Mouse (Mus musculus): Measurements from ENCODE around the gene Vav3.

DNA sequence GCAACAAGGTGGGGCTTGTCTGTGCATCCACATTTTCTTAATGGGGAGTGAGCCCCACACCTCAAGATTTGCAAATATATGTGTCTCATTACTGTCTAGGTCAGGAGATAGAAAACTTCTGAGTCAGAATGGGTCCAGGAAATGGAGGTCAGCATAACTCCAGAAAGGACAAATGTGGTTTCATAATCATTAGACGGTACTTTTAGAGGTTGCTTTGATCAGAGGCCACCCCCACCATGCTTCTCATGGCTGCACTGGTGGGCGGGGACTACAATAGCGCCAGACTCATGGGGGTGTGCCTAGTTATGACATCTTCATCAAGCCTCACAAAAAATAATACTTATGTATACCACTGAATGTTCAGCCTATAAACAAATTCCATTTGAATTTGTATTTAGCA lies 103.6 kb downstream of the Vav3 start:
- TF ChIP-seq GABPA (IDR thresholded peaks at IDR 0.05; ENCODE audit: insufficient replicate concordance, low read depth, low read length) = no peak
- no peak for TF ChIP-seq CHD1 (IDR thresholded peaks at IDR 0.05; ENCODE audit: low read depth, low read length)
- TF ChIP-seq CTCF (conservative IDR thresholded peaks at IDR 0.05 in 1 of 2, IDR thresholded peaks at IDR 0.05 in 1 of 2; ENCODE audit: low read depth in 2 of 2, low read length in 2 of 2) = no peak
- no peak for TF ChIP-seq JUND (conservative IDR thresholded peaks at IDR 0.05; ENCODE audit: low read depth, low read length)
- TF ChIP-seq USF1 (IDR thresholded peaks at IDR 0.05; ENCODE audit: low read depth, low read length) = no peak
- TF ChIP-seq NRF1 (IDR thresholded peaks at IDR 0.05; ENCODE audit: low read depth, low read length) = no peak
- TF ChIP-seq USF2 (conservative IDR thresholded peaks at IDR 0.05; ENCODE audit: low read depth, low read length) = no peak
- TF ChIP-seq POLR2AphosphoS2 (IDR thresholded peaks at IDR 0.05; ENCODE audit: low read depth, low read length) = no peak
- TF ChIP-seq MYC (IDR thresholded peaks at IDR 0.05; ENCODE audit: low read depth, low read length) = no peak
- no peak for TF ChIP-seq EP300 (IDR thresholded peaks at IDR 0.05; ENCODE audit: low read length)
- no peak for TF ChIP-seq ZMIZ1 (IDR thresholded peaks at IDR 0.05; ENCODE audit: low read depth, low read length)
- no peak for TF ChIP-seq ZKSCAN1 (IDR thresholded peaks at IDR 0.05; ENCODE audit: borderline replicate concordance, low read depth, low read length)
